Mouse (Mus musculus): Measurements from ENCODE around the gene Camta1.

GRCm38 (mm10) chr4:151242751-151243150 lies 618.9 kb downstream of the Camta1 start:
- no peak for TF ChIP-seq EP300 (IDR thresholded peaks at IDR 0.05; ENCODE audit: low read depth)
- no peak for TF ChIP-seq CTCF (IDR thresholded peaks at IDR 0.05; ENCODE audit: low read depth)
